Mouse (Mus musculus) heart, adult 9 months (tissue): ENCODE data around the gene Mlf2.

ENCODE experiments used
- DNase-seq, 2 experiments: peaks; one replicate each; pipeline ENCODE4 v3.0.0; 2022; ENCODE audit warnings: low spot score in 2 of 2

The Mlf2 gene

GRCm38 (mm10) chr6:124913214-124913613 is 18.0 kb upstream of the Mlf2 start:
- no peak for DNase-seq

GRCm38 (mm10) chr6:124913721-124914285 is 17.4 kb upstream of the Mlf2 start:
- no peak for DNase-seq

GRCm38 (mm10) chr6:124914511-124914910 is 16.7 kb upstream of the Mlf2 start:
- DNase-seq, result no peak

- no peak for DNase-seq
Observed at GRCm38 (mm10) chr6:124915160-124915941, 15.8 kb upstream of the Mlf2 start.

- no peak for DNase-seq
Observed at GRCm38 (mm10) chr6:124915942-124916694, 15.1 kb upstream of the Mlf2 start.

- DNase-seq, result peak; percentile 87 to 91
Observed at GRCm38 (mm10) chr6:124916695-124917517, 14.3 kb upstream of the Mlf2 start.

GRCm38 (mm10) chr6:124917518-124918330 is 13.5 kb upstream of the Mlf2 start:
- DNase-seq, result peak; percentile 92

GRCm38 (mm10) chr6:124918331-124918690 is 12.9 kb upstream of the Mlf2 start:
- no peak for DNase-seq

- no peak for DNase-seq
Observed at GRCm38 (mm10) chr6:124918890-124919627, 12.1 kb upstream of the Mlf2 start.

GRCm38 (mm10) chr6:124919695-124920317 is 11.4 kb upstream of the Mlf2 start, which contains the start of gene Ptms:
Ptms (minus strand) TSS chr6:124920103.
- DNase-seq, result peak; percentile 96 to 97

GRCm38 (mm10) chr6:124920318-124921085 is 10.7 kb upstream of the Mlf2 start:
- no peak for DNase-seq

GRCm38 (mm10) chr6:124921539-124921938 is 9.6 kb upstream of the Mlf2 start:
- DNase-seq, result no peak

GRCm38 (mm10) chr6:124925173-124925793 is 5.9 kb upstream of the Mlf2 start:
- no peak for DNase-seq

- peak in 1 of 2 experiments; percentile 61 for DNase-seq
Observed at GRCm38 (mm10) chr6:124925941-124926340, 5.2 kb upstream of the Mlf2 start.

GRCm38 (mm10) chr6:124930231-124930630 is 955 bp upstream of the Mlf2 start:
- no peak for DNase-seq

- DNase-seq, result peak in 1 of 2 experiments; percentile 44
Observed at GRCm38 (mm10) chr6:124931525-124932313, 533 bp downstream of the Mlf2 start.

- DNase-seq, result no peak
Observed at GRCm38 (mm10) chr6:124932314-124932695, 1.1 kb downstream of the Mlf2 start.

GRCm38 (mm10) chr6:124933127-124933526 is 1.9 kb downstream of the Mlf2 start:
- DNase-seq, result no peak
